Mouse (Mus musculus) ovary, postnatal 36 days (tissue): Measurements from ENCODE around the gene Dhdh.
"Not testable (repeated sequence)": the region's sequence is repeated elsewhere in the genome, so short reads cannot be mapped to it uniquely, and the experiment has no call there.

Experiments used
- DNase-seq: peaks from one replicate; pipeline ENCODE4 v3.0.0; 2022; ENCODE audit warnings: low spot score, mixed read lengths

Gene Dhdh

GRCm38 (mm10) chr7:45475291-45475969, 13.2 kb downstream of the Dhdh start:
- DNase-seq, result no peak

GRCm38 (mm10) chr7:45470869-45471268, 17.7 kb downstream of the Dhdh start:
- DNase-seq, result peak; percentile 58

GRCm38 (mm10) chr7:45467090-45467670, 21.4 kb downstream of the Dhdh start:
- DNase-seq, result no peak

- peak; percentile 94 for DNase-seq
These were observed 22.1 kb downstream of the Dhdh start, which contains the start of gene Bax for GRCm38 (mm10) chr7:45466283-45467089. TSS of gene Bax (minus strand) at chr7:45466898.

- no peak for DNase-seq
These were observed 23.1 kb downstream of the Dhdh start for GRCm38 (mm10) chr7:45465549-45465948.

- DNase-seq, result no peak
These were observed 23.5 kb downstream of the Dhdh start for GRCm38 (mm10) chr7:45465112-45465511.

GRCm38 (mm10) chr7:45463987-45464778, 24.4 kb downstream of the Dhdh start:
- DNase-seq, result no peak

- not testable (repeated sequence) for DNase-seq
These were observed 25.7 kb downstream of the Dhdh start for GRCm38 (mm10) chr7:45462868-45463267.

GRCm38 (mm10) chr7:45462325-45462724, 26.3 kb downstream of the Dhdh start:
- DNase-seq, result no peak

GRCm38 (mm10) chr7:45461781-45462180, 26.8 kb downstream of the Dhdh start:
- no peak for DNase-seq

GRCm38 (mm10) chr7:45461326-45461725, 27.3 kb downstream of the Dhdh start:
- no peak for DNase-seq

GRCm38 (mm10) chr7:45460860-45461314, 27.7 kb downstream of the Dhdh start:
- DNase-seq, result peak; percentile 68

GRCm38 (mm10) chr7:45460377-45460776, 28.2 kb downstream of the Dhdh start:
- DNase-seq, result peak; percentile 36

GRCm38 (mm10) chr7:45459564-45460140, 29.0 kb downstream of the Dhdh start, which contains the start of gene Ftl1:
TSS of gene Ftl1 (minus strand) at chr7:45459884.
- peak; percentile 93 for DNase-seq

- DNase-seq, result peak; percentile 79
These were observed 29.6 kb downstream of the Dhdh start for GRCm38 (mm10) chr7:45458748-45459563.

- no peak for DNase-seq
These were observed 31.2 kb downstream of the Dhdh start for GRCm38 (mm10) chr7:45457204-45458060.

GRCm38 (mm10) chr7:45456721-45457203, 31.8 kb downstream of the Dhdh start:
- no peak for DNase-seq

GRCm38 (mm10) chr7:45455932-45456696, 32.5 kb downstream of the Dhdh start:
- no peak for DNase-seq

GRCm38 (mm10) chr7:45454971-45455370, 33.6 kb downstream of the Dhdh start:
- DNase-seq, result no peak
